Mouse (Mus musculus): ENCODE data around the gene Dpp4. TPM values are rescaled to one million over a fixed set of nuclear protein-coding genes. Genes with fewer than 3 reads are reported as not detected.

The Dpp4 gene
- polyA plus RNA-seq, 1 experiment = not detected

DNA sequence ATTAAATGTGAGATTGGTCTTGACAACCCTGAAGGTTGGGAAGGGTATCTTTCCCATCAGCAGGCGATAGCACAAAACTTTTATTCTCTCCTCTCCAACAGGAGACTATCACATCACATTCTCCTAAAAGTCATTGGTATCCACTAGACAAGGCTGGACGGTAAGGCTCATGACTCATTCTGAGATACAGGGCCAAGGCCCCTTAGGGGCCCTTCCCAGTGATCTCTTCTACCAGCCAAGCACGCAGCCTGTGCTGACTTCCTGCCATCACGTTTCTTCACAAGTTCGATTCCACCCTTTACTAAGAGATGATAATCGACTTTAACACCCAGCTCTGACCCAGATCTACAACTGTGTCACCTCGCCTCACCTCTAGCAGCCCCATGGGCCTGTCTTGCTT, 74.9 kb downstream of the Dpp4 start:
- H3K27me3 ChIP-seq (ENCODE audit: control insufficient read depth, insufficient read depth, insufficient read length) = no peaks in the 10 kb centered on the region
- no peaks in the 10 kb centered on the region for H3K79me2 ChIP-seq (ENCODE audit: control insufficient read depth, insufficient read depth)
- H3ac ChIP-seq (ENCODE audit: control insufficient read depth, insufficient read length, low read depth) = no peak overlapping the region
- TF ChIP-seq MYOD1 (IDR thresholded peaks at IDR 0.05; ENCODE audit: control insufficient read depth, insufficient read length, low read depth) = no peak
- no peak for TF ChIP-seq FOSL1 (IDR thresholded peaks at IDR 0.05; ENCODE audit: insufficient read depth, low read length, poor library complexity, severe bottlenecking)
- TF ChIP-seq MYOG (IDR thresholded peaks at IDR 0.05; ENCODE audit: control insufficient read depth, extremely low read depth, insufficient read length) = no peak
- no peak for TF ChIP-seq MAX (IDR thresholded peaks at IDR 0.05)
- TF ChIP-seq USF1 (IDR thresholded peaks at IDR 0.05; ENCODE audit: low read depth) = no peak
- no peak for TF ChIP-seq CEBPB (IDR thresholded peaks at IDR 0.05; ENCODE audit: low read depth)
- TF ChIP-seq CTCF (IDR thresholded peaks at IDR 0.05; ENCODE audit: control insufficient read depth, insufficient read depth, insufficient read length) = no peak
- no peak overlapping the region for H3K4me3 ChIP-seq (ENCODE audit: insufficient read depth, poor library complexity, severe bottlenecking)
- no peaks in the 10 kb centered on the region for H3K79me3 ChIP-seq (ENCODE audit: low read depth)
- H3K36me3 ChIP-seq (ENCODE audit: control insufficient read depth, insufficient read depth) = no peaks in the 10 kb centered on the region

DNA sequence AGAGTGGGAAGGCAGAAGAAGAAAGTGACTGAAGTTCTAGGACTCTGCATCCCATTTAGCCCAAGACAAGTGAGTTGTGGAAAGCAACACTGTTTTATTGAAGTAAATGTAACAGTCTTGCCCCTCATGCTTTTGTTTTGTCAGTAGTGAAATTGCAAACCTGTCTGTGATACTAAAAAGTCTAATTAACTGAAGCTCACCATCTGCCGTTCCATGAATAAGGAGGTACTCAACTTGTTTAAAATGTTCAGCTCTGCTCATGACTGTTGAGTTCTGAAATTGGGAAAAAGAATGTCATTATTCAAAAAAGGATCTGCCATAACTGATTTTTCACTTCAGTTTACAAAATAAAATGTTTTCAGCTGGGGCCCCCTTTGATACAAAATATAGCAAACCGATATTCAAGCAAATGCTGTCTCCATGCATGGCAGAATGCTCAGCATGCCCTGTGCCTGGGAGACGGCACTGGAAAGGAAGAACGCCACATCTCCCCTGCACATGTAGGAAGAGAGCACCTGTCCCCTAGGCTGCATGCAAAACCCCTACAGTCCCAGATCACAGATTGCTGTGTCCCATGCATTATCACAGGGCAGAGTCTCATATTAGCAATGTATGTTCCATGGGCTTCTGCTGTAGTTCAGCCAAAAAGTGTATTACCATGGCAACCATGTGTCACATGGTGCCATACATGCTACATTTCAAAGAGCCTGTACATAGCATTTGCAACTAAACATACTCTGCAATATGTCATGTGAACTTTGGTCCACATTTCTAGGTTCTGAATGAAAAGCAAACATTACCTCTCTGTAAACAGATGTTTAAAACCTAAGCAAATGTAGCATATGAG, 77.4 kb downstream of the Dpp4 start:
- TF ChIP-seq MYOD1 (IDR thresholded peaks at IDR 0.05; ENCODE audit: control insufficient read depth, insufficient read length, low read depth) = no peak
- no peak for TF ChIP-seq CTCF (IDR thresholded peaks at IDR 0.05; ENCODE audit: control insufficient read depth, insufficient read depth, insufficient read length)
- TF ChIP-seq USF1 (IDR thresholded peaks at IDR 0.05; ENCODE audit: low read depth) = no peak
- TF ChIP-seq FOSL1 (IDR thresholded peaks at IDR 0.05; ENCODE audit: insufficient read depth, low read length, poor library complexity, severe bottlenecking) = no peak
- TF ChIP-seq MAX (IDR thresholded peaks at IDR 0.05) = no peak
- TF ChIP-seq MYOG (IDR thresholded peaks at IDR 0.05; ENCODE audit: control insufficient read depth, extremely low read depth, insufficient read length) = no peak
- no peak for TF ChIP-seq CEBPB (IDR thresholded peaks at IDR 0.05; ENCODE audit: low read depth)
- Histone ChIP-seq H3ac (ENCODE audit: control insufficient read depth, insufficient read length, low read depth) (no peak overlapping the region), H3K79me3 (ENCODE audit: low read depth) (no peaks in the 10 kb centered on the region), H3K36me3 (ENCODE audit: control insufficient read depth, insufficient read depth) (no peaks in the 10 kb centered on the region), H3K79me2 (ENCODE audit: control insufficient read depth, insufficient read depth) (no peaks in the 10 kb centered on the region), H3K4me3 (ENCODE audit: insufficient read depth, poor library complexity, severe bottlenecking) (no peak overlapping the region), H3K27me3 (ENCODE audit: control insufficient read depth, insufficient read depth, insufficient read length) (no peaks in the 10 kb centered on the region)

DNA sequence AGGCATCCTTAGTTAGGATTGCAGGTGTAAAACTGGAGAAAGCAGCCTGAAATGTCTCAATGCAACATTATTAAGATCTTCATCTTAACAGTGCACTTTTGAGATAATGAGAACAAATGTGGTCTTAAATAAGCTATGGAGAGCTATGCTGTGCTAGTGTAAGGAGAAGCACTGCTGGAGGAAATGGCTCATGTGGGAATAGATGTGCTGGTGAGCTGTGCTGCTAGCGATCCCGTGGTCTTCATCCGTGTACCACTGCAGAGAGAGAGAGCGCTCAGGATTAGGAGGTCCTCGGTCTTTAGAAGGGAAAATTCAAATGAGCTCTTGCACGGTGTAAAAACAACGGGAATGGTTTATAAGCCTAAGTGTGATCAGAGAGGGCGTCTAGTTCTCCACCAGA, 79.6 kb downstream of the Dpp4 start:
- Histone ChIP-seq H3K79me2 (ENCODE audit: control insufficient read depth, insufficient read depth) (no peaks in the 10 kb centered on the region), H3ac (ENCODE audit: control insufficient read depth, insufficient read length, low read depth) (no peak overlapping the region), H3K4me3 (ENCODE audit: insufficient read depth, poor library complexity, severe bottlenecking) (no peak overlapping the region), H3K36me3 (ENCODE audit: control insufficient read depth, insufficient read depth) (no peaks in the 10 kb centered on the region), H3K79me3 (ENCODE audit: low read depth) (no peaks in the 10 kb centered on the region), H3K27me3 (ENCODE audit: control insufficient read depth, insufficient read depth, insufficient read length) (no peaks in the 10 kb centered on the region)
- TF ChIP-seq MYOD1 (IDR thresholded peaks at IDR 0.05; ENCODE audit: control insufficient read depth, insufficient read length, low read depth) = no peak
- TF ChIP-seq USF1 (IDR thresholded peaks at IDR 0.05; ENCODE audit: low read depth) = no peak
- no peak for TF ChIP-seq CEBPB (IDR thresholded peaks at IDR 0.05; ENCODE audit: low read depth)
- TF ChIP-seq MAX (IDR thresholded peaks at IDR 0.05) = no peak
- TF ChIP-seq MYOG (IDR thresholded peaks at IDR 0.05; ENCODE audit: control insufficient read depth, extremely low read depth, insufficient read length) = no peak
- no peak for TF ChIP-seq CTCF (IDR thresholded peaks at IDR 0.05; ENCODE audit: control insufficient read depth, insufficient read depth, insufficient read length)
- TF ChIP-seq FOSL1 (IDR thresholded peaks at IDR 0.05; ENCODE audit: insufficient read depth, low read length, poor library complexity, severe bottlenecking) = no peak

GRCm38 (mm10) chr2:62331913-62332312, 80.1 kb downstream of the Dpp4 start:
- TF ChIP-seq FOSL1 (IDR thresholded peaks at IDR 0.05; ENCODE audit: insufficient read depth, low read length, poor library complexity, severe bottlenecking) (no peak), USF1 (IDR thresholded peaks at IDR 0.05; ENCODE audit: low read depth) (no peak), CTCF (IDR thresholded peaks at IDR 0.05; ENCODE audit: control insufficient read depth, insufficient read depth, insufficient read length) (no peak), MYOG (IDR thresholded peaks at IDR 0.05; ENCODE audit: control insufficient read depth, extremely low read depth, insufficient read length) (no peak), CEBPB (IDR thresholded peaks at IDR 0.05; ENCODE audit: low read depth) (no peak), MAX (IDR thresholded peaks at IDR 0.05) (no peak), MYOD1 (IDR thresholded peaks at IDR 0.05; ENCODE audit: control insufficient read depth, insufficient read length, low read depth) (no peak)
- no peaks in the 10 kb centered on the region for H3K79me2 ChIP-seq (ENCODE audit: control insufficient read depth, insufficient read depth)
- H3ac ChIP-seq (ENCODE audit: control insufficient read depth, insufficient read length, low read depth) = no peak overlapping the region
- H3K27me3 ChIP-seq (ENCODE audit: control insufficient read depth, insufficient read depth, insufficient read length) = no peaks in the 10 kb centered on the region
- H3K79me3 ChIP-seq (ENCODE audit: low read depth) = no peaks in the 10 kb centered on the region
- no peak overlapping the region for H3K4me3 ChIP-seq (ENCODE audit: insufficient read depth, poor library complexity, severe bottlenecking)
- H3K36me3 ChIP-seq (ENCODE audit: control insufficient read depth, insufficient read depth) = no peaks in the 10 kb centered on the region

GRCm38 (mm10) chr2:62325388-62325787, 86.6 kb downstream of the Dpp4 start:
- Histone ChIP-seq H3K36me3 (ENCODE audit: control insufficient read depth, insufficient read depth) (no peaks in the 10 kb centered on the region), H3K4me3 (ENCODE audit: insufficient read depth, poor library complexity, severe bottlenecking) (no peak overlapping the region), H3ac (ENCODE audit: control insufficient read depth, insufficient read length, low read depth) (no peak overlapping the region), H3K79me2 (ENCODE audit: control insufficient read depth, insufficient read depth) (no peaks in the 10 kb centered on the region), H3K79me3 (ENCODE audit: low read depth) (no peaks in the 10 kb centered on the region), H3K27me3 (ENCODE audit: control insufficient read depth, insufficient read depth, insufficient read length) (no peaks in the 10 kb centered on the region)
- TF ChIP-seq USF1 (IDR thresholded peaks at IDR 0.05; ENCODE audit: low read depth) (peak; percentile 42), MYOG (IDR thresholded peaks at IDR 0.05; ENCODE audit: control insufficient read depth, extremely low read depth, insufficient read length) (no peak), MYOD1 (IDR thresholded peaks at IDR 0.05; ENCODE audit: control insufficient read depth, insufficient read length, low read depth) (peak; percentile 44)
